ENCODE assay signal across 10 mouse cellular contexts in the genomic region with DNA sequence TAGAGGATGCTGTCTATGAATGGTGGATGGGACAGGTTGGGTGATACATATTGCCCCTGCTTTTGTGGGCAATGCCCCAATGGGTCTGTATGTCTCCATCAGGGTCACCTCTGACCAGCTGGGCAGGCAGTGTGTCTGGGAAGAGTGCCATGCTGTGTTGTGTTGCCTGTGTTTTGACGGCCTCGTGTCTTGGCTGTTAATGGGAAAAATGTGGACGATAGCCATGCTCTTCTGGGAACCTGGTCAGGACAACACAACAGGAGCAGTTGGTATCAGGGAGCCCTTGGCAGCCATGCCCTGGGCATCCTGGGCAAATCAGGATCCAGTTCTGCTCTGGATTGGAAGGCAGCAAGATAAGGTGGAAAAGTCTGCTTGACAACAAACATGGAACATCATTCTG. TPM values are rescaled to one million over a fixed set of nuclear protein-coding genes. Genes with fewer than 3 reads are reported as not detected.
DNase-seq lines count a peak whose midpoint lies in the region; ATAC-seq lines count a peak whose summit lies in the region.
"Had no signal": no experiment of that assay in that cellular context is flagged by ENCODE, and none has a peak within 500 bp of the region (broad histone marks: within the 10 kb centered on the region; RNA-seq: fewer than 3 reads in every experiment).

No protein-coding gene starts in this region.

- DNase-seq in kidney, adult 11 months, result peak; percentile 26
- DNase-seq in kidney, postnatal 10 days, result no peak
- peak; percentile 48 for DNase-seq in Muller cell, postnatal 12 days (ENCODE audit: inconsistent ontology term)
- DNase-seq in cerebellum, adult 8-10 months, result peak; percentile 87
- peak; percentile 83 to 88 for DNase-seq in heart, adult 9 months (ENCODE audit: low spot score in 2 of 2)
- DNase-seq in midbrain, embryonic 14.5 days, result no peak
- DNase-seq in midbrain, embryonic 11.5 days (ENCODE audit: low spot score, missing footprints), result no peak
- DNase-seq: lung, embryonic 14.5 days had no signal

- ATAC-seq in CD4-positive, CD25-positive, alpha-beta regulatory T cell, adult 4 months, result no peak
- ATAC-seq in midbrain, embryonic 14.5 days (ENCODE audit: low FRiP score, low TSS enrichment), result no peak
- no peak for ATAC-seq in midbrain, embryonic 11.5 days (ENCODE audit: low FRiP score)

- no peak overlapping the region for H3K9ac ChIP-seq in midbrain, embryonic 14.5 days (replicated peaks; ENCODE audit: low read length)
- H3K9ac ChIP-seq in midbrain, embryonic 11.5 days (ENCODE audit: low read length), result no peak overlapping the region
- H3K9ac ChIP-seq: lung, embryonic 14.5 days had no signal

- H3K9me3 ChIP-seq in midbrain, embryonic 14.5 days (ENCODE audit: control insufficient read depth, low read length), result no peaks in the 10 kb centered on the region
- H3K9me3 ChIP-seq in midbrain, embryonic 11.5 days (ENCODE audit: control insufficient read depth, low read length), result no peaks in the 10 kb centered on the region
- H3K9me3 ChIP-seq: embryonic facial prominence, embryonic 10.5 days had no signal

- H3K4me2 ChIP-seq in midbrain, embryonic 14.5 days (ENCODE audit: low read length), result no peak overlapping the region
- no peak overlapping the region for H3K4me2 ChIP-seq in midbrain, embryonic 11.5 days
- H3K4me2 ChIP-seq: lung, embryonic 14.5 days had no signal

- H3K27ac ChIP-seq in midbrain, embryonic 14.5 days (replicated peaks; ENCODE audit: low read depth, low read length), result no peak overlapping the region
- no peak overlapping the region for H3K27ac ChIP-seq in midbrain, embryonic 11.5 days (ENCODE audit: low read depth, low read length)
- H3K27ac ChIP-seq: embryonic facial prominence, embryonic 10.5 days had no signal

- H3K36me3 ChIP-seq in midbrain, embryonic 14.5 days (ENCODE audit: control insufficient read depth, insufficient read depth, low read length), result no peaks in the 10 kb centered on the region
- no peaks in the 10 kb centered on the region for H3K36me3 ChIP-seq in midbrain, embryonic 11.5 days (ENCODE audit: control insufficient read depth, insufficient read depth, low read length)
- H3K36me3 ChIP-seq: embryonic facial prominence, embryonic 10.5 days had no signal

- H3K27me3 ChIP-seq in midbrain, embryonic 14.5 days (ENCODE audit: control insufficient read depth, insufficient read depth, low read length), result peaks cover 10% of the 10 kb centered on the region; the same call in 1 of the 2 replicates
- H3K27me3 ChIP-seq in midbrain, embryonic 11.5 days (ENCODE audit: control insufficient read depth, insufficient read depth, low read length), result peaks cover 14% of the 10 kb centered on the region

- 89% methylated on average over 3 of the region's 3 CpGs for WGBS in midbrain, embryonic 14.5 days
- WGBS in midbrain, embryonic 11.5 days, result 91% methylated on average over 3 of the region's 3 CpGs

- no peaks in the 10 kb centered on the region for H3K4me1 ChIP-seq in midbrain, embryonic 14.5 days (ENCODE audit: control insufficient read depth, insufficient read depth, low read length)
- peaks cover 6% of the 10 kb centered on the region for H3K4me1 ChIP-seq in midbrain, embryonic 11.5 days (ENCODE audit: control insufficient read depth, insufficient read depth, low read length)

- H3K4me3 ChIP-seq in midbrain, embryonic 14.5 days (replicated peaks; ENCODE audit: low read depth, low read length), result no peak overlapping the region
- no peak overlapping the region for H3K4me3 ChIP-seq in midbrain, embryonic 11.5 days (ENCODE audit: low read depth, low read length)
- H3K4me3 ChIP-seq: embryonic facial prominence, embryonic 10.5 days had no signal

RNA-seq across cellular contexts. Expression of a gene that starts 4.1 kb away (rescaled TPM):
- not detected for polyA plus RNA-seq in CD4-positive, CD25-positive, alpha-beta regulatory T cell, adult 4 months (2017; shearing (Covaris generic))
- 5.0 and 8.4 TPM in 2 replicates for polyA plus RNA-seq in midbrain, embryonic 14.5 days (2014; fragmentation: Nextera tagmentation; extraction: Ambion mirVana)
- 0.32 and 0.37 TPM in 2 replicates for polyA plus RNA-seq in midbrain, embryonic 11.5 days (2014; fragmentation: Nextera tagmentation; extraction: Ambion mirVana)

RNA-seq across cellular contexts. Expression of a gene that starts 29.5 kb away (rescaled TPM):
- polyA plus RNA-seq in CD4-positive, CD25-positive, alpha-beta regulatory T cell, adult 4 months (2017; shearing (Covaris generic)), result not detected
- 4.0 and 4.4 TPM in 2 replicates for polyA plus RNA-seq in midbrain, embryonic 14.5 days (2014; fragmentation: Nextera tagmentation; extraction: Ambion mirVana)
- polyA plus RNA-seq in midbrain, embryonic 11.5 days (2014; fragmentation: Nextera tagmentation; extraction: Ambion mirVana), result 3.1 and 4.0 TPM in 2 replicates

Comparison
In these comparisons a context has a peak if more than half of its experiments do, and no peak if none do; other contexts are left out.
1. DNase-seq: peak in kidney, adult 11 months (single experiment), Muller cell, postnatal 12 days (single experiment), cerebellum, adult 8-10 months (single experiment) and heart, adult 9 months (2 of 2); none in kidney, postnatal 10 days (single experiment), midbrain, embryonic 14.5 days (single experiment) and midbrain, embryonic 11.5 days (single experiment).